Mouse (Mus musculus) 3T3-L1 (cell line): Measurements from ENCODE around the gene Epop.

ENCODE experiments used
- DNase-seq: peaks from one replicate; pipeline ENCODE4 v3.0.0-alpha.2; 2015; ENCODE audit warnings: low read depth, low spot score

Gene Epop

DNA sequence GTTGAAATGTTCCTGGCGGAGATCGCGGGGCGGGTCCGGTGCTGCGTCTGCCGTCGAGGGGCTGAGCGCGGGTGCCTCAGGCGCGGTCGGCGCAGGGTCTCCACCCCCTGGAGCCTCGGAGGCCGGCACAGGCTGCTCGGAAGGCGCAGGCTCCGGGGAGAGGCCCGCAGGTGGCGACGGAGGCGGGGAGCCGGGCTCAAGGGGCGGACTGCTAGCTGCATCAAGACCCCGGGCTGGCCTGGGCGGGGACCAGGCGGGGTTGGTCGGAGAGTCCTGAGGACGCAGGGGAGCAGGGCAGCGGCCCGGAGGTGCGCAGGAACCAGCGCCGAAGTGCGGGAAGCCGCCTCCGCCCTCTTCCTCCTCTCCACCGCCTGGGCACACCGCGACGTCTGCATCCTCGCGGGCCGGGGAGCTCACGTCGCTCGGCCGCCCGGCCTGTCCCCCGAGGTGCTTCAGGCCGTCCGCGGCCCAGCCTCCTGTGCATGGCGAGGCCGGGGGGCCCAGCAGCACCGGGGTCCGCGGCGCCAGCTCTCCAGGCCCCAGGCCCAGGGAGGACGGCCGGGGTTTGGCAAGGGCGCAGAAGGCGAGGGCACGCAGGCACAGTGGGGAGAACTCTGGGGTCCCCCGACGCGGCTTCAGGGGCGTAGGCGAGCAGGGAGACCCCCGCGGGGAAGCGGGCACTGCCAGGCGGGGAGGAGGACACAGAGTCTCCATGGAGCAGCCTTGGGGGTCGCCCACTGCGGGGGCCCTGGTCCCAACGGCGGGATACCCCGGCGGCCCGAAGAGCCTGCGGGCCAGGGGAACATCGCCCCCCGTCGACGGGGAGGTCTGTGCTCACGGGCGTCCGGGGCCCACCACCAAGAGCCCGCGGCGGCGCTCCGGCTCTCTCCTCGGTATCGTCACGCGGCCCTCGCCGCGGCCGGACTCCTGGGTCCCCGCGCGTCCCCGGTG lies 659 bp downstream of the Epop start:
- no peak for DNase-seq

DNA sequence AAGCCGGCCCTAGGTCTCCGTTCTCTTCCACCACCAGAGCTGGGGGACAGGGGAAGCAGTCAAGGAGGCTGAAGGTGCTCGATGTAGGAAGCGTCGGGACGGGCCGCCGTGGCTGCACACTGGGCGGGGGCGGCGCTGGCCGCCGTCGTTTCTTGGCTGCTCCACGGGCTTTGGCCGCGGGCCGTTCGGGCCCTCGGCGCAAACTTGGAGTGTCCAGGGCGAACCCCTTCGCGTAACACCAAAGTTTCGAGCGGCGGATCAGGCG lies 1.3 kb downstream of the Epop start:
- no peak for DNase-seq

DNA sequence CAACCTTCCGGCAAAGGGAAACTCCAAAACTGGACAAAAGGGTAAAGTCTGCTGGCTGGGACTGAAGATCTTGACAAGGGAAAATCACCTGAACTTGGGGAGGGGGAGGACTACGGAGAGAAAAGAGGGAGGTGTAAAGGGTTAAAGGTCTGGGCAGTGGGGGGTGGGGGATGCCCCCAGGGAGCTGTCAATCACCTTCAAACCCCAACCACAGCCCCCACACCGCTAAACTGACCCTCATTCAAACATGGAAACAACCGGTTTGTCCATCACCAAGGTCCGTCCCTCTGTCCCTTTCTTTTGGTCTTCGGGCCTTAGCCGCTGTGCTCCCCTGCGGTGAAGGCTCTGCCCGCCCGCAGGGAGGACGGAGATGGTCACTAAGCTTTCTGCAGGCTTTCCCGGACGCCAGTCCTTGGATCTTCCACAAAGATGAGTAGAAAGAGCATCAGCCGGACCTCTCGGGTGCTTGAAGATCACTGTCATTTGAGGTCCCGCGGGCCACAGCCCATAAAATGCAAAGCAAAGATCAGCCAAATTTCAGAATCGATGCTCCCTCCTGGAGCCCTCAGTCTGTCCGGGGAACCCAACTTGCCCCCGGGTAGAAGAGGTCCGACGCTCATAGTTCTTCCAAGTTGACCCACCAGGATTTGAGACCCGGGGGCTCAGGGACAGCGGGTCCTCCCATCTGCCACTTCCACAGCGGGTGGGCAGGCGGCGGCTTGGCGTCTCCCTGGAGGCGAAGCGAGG lies 1.8 kb downstream of the Epop start:
- no peak for DNase-seq

DNA sequence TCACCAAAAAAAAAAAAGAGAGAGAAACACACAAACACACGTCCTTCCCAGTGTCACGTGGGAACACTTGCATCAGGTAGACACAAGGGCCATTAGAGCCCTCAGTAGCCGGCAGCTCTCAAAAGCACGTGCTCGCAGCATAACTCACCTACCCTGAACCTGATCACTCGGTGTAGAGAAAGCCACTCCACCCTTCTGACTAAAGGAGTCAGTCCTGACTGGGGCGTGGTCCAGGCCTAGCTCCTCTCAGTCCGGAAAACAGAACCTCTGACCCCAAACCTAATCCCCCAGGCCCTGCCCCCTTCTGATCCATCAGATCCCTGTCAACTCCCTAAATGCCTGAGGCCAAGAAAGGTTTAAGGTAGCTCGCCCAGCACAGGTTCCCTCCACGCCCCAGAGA lies 2.7 kb downstream of the Epop start:
- no peak for DNase-seq

DNA sequence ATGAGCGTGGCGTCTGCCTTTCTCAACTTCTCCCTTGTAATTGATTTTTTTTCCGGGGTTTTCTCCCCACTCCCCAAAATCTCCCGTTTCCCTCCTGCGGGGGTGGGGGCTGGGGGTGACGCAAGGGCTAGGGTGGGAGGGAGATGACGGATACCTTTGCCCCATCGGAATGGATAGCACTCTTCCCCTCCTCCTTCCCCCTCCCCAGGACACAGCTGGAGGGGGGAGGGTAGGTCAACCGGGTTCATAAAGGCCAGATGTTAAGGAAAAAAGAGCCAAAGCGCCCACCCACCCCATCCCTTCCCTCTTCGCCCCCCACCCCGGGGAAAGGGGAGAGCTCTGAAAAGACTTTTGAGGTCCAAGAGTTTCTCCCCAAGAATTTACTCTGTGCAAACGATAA lies 3.1 kb downstream of the Epop start:
- DNase-seq = no peak

DNA sequence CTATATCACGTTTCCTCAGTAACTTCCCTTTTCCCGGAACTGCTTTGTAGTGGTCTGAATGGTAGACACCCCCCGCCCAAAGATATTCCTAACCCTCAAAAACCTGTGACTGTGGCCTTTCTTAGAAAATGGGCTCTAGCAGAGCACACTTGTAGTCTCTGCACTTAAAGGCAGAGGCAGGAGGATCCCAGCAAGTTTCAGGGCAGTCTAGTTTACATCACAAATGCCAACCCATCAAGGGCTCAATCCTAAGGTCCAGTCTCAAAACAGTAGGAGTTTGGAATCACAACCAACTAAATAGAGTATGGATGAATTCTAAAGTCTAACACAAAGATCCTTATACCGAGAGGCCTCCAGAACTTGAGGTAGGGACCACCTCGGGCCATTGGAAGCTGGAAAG lies 4.0 kb downstream of the Epop start:
- no peak for DNase-seq

DNA sequence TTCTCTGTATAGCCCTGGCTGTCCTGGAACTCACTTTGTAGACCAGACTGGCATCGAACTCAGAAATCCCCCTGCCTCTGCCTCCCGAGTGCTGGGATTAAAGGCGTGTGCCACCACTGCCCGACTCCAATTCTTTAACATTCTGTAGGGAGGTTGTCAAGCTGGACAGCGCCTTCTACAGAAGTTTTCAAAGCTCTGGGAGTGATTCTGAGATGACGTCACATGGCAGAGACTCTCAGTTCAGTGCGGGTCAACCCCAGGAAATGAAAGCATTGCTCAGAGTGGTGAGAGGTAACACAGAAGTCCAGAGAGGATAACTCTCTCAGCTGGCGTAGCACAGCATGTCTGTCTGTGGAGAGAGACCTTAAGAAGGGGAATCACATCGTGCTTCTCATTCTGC lies 6.3 kb downstream of the Epop start:
- peak; percentile 74 for DNase-seq

DNA sequence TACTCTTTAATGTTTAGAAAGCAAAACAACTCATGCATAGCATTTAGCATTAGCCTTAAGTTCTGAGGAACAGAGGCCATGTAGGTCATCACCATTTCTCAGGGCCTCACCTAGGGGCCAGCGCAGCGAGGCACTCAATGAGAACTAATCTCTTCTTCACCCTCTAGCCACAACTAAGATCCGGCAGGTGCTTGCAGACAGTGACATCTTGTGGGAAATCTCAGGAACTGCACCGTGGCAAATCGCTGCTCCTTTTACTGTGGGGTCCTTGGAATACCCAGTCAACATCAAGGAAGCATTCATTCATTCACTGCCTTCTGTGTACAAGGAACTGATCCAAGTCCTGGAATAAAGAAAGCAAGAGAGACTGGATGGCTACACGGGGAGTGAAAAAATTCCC lies 7.1 kb downstream of the Epop start:
- DNase-seq = peak; percentile 79

DNA sequence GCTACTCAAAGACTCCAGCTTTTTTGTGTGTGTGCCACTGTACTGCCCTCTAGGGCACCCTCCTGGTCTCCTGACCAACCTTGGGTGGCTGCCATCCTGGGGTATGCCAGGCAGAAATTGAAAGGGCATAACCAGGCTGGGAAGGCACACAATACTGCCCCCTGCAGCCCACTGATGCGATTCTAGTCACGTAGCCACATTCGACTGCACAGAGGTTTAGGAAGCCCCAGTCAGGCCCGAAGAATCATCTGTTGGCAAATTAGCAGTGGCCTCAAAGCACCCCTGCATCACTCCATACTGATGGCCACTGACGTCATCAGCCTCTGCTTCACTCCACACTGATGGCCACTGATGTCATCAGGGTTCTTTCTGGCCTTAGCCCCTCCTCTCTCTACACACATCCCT lies 10.1 kb downstream of the Epop start:
- peak; percentile 43 for DNase-seq

DNA sequence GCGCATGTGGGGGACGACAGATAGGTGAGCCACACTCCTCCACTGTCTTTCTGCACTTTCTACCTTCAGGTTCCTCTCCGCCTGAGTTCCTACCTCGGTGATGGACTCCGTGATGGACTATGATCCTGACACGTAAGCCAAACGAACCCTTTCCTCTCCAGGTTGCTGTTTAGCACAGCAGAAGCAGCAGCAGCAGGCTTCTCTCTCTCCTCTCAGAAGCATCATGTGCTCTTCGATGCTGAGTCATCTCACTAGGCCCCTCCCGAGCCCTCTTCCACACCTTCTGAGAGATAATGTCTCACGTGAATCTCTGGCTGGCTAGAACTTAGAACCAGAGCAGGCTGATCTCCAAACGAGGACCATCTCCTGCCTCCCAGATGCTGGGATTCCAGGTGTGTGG lies 11.1 kb downstream of the Epop start:
- DNase-seq = peak; percentile 17

DNA sequence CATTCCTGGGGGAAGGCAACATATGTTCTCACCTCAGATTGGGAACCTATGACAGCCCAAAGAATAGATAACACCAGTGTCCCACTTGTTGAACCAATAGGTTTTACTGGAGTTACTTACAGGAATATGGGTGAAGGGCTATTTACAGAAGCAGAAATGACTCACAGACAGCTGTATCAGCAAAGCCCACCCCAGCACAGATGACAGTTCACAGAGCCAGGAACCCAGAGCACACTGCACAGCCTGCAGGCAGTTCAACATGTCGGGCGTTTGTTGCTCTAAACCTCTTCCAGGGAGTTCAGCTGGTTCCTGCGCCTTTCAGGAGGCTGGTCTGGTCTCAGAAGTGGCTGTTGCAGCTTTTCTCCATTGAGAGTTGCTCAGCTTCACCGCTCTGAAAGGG lies 14.2 kb downstream of the Epop start:
- DNase-seq = no peak

DNA sequence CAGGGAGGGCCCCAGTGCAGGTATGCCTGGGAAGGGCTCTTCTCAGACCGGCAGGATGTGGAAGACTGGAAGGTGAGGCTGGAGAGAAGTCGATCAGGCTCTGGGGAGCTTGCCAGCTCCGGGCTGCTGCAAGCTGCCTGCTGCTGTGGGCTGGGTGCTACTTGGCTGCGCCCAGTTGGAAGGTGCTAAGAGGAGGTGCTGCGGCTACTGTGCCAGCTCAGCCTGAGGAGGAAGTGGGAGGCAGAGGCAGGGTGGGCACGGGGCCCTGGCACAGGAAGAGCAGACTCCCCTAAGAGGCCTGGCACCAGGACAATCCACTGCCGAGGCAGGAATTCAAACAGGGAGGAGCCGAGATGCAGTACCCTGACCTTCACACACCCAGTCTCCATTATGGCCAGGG lies 18.4 kb downstream of the Epop start:
- DNase-seq = no peak

DNA sequence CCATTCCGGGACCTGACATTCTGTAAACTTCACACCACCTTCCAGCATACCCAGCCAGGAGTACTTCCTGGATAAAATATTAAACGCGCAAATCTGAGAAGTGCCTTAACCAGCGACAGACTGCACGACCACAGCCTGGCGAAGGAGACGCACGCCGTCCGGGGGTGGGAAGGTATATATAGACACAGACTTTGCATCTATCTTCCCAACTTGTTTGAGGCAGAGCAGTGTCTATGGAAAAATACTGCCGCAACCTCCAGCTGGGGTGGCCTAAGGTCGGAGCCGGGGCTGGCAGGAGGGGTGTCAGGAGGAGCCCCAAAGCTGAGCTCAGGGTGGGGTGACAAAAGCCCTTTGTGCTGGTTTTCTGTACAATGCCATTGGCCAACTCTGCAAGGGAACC lies 19.8 kb downstream of the Epop start:
- no peak for DNase-seq

DNA sequence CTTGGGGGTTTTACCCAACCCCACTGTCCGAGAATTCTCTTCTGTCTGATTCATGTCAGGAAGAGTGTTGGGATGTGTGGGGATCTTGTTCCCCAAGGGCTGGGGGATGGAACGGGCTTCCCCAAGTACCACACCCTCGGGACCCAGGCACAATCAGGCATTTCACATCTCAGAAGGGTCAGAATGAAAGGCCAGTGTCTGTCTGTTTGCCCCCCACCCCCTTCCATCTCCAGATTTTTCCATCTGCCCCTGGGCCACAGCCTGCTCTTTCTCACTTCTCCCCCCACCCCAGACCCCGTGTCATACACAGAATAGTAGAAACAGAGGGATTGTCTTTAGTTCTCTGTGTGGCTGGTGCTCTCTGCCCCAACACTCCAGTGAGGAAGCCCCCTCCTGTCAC lies 20.6 kb downstream of the Epop start:
- no peak for DNase-seq

DNA sequence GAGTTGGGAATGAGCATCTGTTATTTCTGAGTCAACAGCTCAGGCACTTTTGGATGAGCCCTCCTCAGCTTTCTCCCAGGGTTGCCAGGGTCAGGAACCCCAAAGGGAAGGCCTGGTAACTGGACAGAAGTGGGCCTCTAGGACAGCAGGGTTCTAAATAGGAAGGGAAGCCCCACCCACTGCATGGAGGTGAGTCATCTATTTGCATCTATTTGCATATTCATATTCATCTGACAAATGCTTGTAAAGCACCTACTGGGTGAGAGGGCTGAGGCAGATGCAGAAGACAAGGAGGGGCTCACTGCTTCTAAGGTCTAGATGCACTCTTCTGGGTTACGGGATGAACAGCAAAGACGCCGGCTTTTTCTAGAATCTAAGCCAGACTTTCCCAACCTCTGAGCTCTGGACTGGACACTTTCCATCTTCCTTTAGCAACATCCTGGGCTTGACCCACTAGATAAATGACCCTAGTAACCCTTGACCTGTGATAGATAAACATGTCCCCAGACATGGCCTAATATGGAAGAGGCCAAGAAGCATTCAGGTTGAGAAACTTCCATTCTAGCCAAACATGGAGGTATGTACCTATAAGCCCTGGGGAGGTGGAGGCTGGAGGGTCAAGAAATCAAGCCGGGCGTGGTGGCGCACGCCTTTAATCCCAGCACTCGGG lies 22.3 kb downstream of the Epop start:
- no peak for DNase-seq

DNA sequence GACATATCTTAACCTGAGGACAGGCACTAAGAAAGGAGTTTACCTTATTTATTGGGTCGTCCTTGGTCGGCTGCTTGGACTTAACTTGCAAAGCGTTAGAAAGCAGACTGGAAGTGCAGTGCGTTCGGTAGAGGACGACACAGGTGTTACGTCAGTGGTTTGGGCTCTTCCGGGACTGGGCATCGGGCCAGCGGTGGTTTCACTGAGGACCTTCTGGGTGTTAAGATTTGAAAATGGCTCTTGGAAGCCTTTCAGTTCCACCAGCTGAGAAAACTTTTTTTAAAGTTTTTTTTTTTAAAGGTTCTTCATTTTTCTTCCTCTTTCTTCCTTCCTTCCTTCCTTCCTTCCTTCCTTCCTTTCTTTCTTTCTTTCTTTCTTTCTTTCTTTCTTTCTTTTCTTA lies 25.6 kb downstream of the Epop start:
- no peak for DNase-seq

DNA sequence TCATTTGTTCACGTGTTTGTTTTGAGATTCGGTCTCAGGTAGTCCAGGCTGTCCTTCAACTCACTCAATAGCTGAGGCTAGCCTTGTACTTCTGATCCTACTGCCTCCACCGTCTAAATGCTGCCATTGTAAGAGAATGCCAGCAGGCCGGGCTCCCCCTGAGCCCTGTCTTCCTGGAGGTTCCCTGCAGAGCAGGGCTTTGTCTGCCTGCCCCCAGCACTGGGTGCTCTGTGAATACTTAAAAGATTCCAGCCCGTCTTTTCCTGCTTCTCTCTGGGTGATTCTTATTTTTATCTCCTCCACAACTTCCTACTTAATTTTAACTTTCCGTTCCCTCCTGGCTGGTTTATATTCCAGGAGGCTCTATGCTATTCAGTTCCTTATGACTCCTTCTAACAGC lies 27.3 kb downstream of the Epop start:
- DNase-seq = no peak

DNA sequence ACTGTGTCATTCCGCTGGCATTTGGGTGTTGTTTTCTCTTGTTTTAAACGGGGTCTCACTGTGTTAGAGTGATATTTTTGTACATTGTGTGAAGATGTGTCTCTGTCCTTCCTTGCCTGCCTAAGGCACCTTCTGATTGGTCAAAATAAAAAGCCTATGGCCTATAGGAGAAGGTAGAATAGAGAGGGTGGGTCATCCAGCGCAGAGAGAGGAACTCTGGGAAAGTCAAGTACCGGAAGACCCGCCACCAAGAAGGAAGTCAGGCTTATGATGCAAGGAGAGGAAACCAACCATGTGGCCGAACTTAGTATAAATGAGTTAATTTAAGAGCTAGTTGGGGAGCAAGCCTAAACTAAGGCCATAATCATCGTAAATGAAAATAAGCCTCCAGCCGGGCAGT lies 30.4 kb downstream of the Epop start:
- no peak for DNase-seq

DNA sequence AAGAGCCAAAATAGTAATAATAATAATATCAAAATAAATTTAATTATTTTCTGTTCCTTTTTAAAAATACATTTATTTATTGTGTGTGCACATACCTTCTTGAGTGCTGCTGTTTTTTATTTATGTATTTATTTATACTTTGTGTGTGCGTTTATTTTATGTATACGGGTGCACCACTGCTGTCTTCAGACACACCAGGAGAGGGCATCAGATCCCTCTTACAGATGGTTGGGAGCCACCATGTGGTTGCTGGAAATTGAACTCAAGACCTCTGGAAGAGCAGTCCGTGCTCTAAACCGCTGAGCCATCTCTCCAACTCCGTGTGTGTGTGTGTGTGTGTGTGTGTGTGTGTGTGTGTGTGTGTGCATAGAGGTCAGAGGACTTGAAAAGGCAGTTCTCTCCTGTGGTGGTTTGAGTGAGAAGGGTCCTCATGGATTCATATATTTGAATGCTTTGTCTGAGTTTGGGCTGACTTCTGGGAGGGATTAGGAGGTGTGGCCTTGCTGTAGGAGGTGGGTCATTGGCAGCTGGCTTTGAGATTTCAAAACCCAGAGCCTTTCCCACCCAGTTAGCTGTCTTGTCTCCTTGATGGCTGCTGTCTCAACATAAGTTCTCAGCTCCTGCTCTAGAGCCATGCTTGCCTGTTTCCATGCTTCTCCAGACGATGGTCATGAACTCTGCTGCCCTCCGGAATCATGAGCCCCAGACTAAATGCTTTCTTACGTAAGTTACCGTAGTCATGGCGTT lies 31.4 kb downstream of the Epop start:
- DNase-seq = no peak

DNA sequence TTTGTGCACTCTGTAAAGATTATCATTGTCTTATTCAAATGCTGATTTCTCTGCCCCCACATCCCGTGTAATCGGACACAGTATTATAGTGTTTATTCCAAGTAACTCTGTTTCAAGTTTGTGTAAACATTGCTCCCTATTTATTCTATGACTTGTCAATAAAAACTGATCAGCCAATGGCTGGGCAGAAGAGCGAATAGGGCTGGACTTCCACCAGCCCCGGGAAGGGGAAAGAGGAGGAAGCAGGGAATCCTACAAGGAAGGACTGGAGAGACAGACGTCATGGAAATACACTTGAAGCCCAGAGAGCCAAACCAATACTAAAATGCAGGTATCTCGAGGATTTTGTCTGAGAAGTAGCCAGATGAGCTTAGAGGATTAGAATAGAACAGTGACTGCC lies 35.4 kb downstream of the Epop start:
- DNase-seq = peak; percentile 37

DNA sequence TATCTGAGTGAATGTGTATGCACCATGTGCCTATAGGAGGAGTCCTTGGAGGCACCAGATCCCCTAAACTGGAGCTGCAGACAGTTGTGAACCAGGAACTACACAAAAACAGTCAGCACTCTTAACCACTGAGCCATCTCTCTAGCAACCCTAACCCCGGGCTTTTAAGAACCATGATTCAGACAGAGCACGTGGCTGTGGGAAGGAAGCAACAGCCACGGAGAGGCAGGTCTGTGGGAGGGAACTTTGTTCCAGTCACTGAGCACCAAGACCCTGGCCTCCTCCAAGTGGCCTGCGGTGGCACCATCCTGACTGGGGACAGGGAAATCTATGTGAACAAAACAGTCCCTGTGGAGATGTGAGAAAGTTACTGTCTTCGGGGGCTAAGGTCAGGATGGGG lies 37.6 kb downstream of the Epop start:
- DNase-seq = peak; percentile 16
